Mouse (Mus musculus) heart, adult 2 months (tissue): ENCODE data around the gene Nudt1.

Experiments
- CTCF ChIP-seq: fragments of 200-600 bp; IDR thresholded peaks from 2 replicates; pipeline ENCODE4 v1.8.1; 2022; ENCODE audit warnings: antibody characterized with exemption, mild to moderate bottlenecking, moderate library complexity
- POLR2A ChIP-seq: fragments of 200-500 bp; IDR thresholded peaks from 2 replicates; pipeline ENCODE4 v1.6.1; 2011; ENCODE audit warnings: mild to moderate bottlenecking, low read depth, low read length, control low read depth; ENCODE audit not compliant: insufficient read depth

- TF ChIP-seq CTCF = no peak
- no peak for TF ChIP-seq POLR2A
Observed at GRCm38 (mm10) chr5:140339836-140340235, 18.4 kb downstream of the Nudt1 start.
